Mouse (Mus musculus) lung, postnatal 0 days (tissue): Measurements from ENCODE around the gene Strn3.

Source experiments
- CTCF ChIP-seq: IDR thresholded peaks from 2 replicates; pipeline ENCODE4 v1.5.1; 2016; ENCODE audit warnings: antibody characterized with exemption, mild to moderate bottlenecking
- EP300 ChIP-seq: IDR thresholded peaks from 2 replicates; pipeline ENCODE4 v1.6.1; 2016; ENCODE audit warnings: antibody characterized with exemption, mild to moderate bottlenecking, control low read depth

DNA sequence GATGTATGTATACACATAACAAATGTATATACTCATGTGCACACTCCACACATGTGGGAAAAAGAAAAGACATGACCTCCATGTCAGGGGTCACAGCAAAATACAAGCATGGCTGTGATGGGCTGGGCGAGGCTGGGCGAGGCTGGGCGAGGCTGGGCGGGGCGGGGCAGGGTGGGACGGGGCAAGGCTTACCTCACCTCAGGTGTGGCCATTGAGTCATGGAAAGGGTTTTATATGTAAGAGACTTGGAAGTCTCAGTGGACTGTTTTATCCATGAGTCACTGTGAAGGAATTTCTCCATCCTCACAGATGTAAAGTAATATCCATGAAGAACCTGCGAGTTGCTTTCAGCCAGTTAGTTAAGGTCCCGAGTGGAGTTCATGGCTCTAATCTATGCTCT lies 30.1 kb upstream of the Strn3 start:
- TF ChIP-seq CTCF (no peak), EP300 (no peak)
